Mouse (Mus musculus) megakaryocyte-erythroid progenitor cell, adult 5-6 weeks (primary cell): ENCODE results near the gene Cldn9. TPM values are rescaled to one million over a fixed set of nuclear protein-coding genes. Genes with fewer than 3 reads are reported as not detected.

Experiments used
- ATAC-seq: replicated peaks from 2 replicates; pipeline ENCODE4 v1.8.0; 2016; ENCODE audit warnings: mild to moderate bottlenecking, inconsistent platforms; ENCODE audit not compliant: severe bottlenecking, poor library complexity, low FRiP score, low TSS enrichment
- total RNA-seq, 2 experiments: library from RNA; stranded (forward) in 1 of 2; stranded (reverse) in 1 of 2; fragments of 200-1000, 215-1000 nt in 1 of 2; fragments of >200 nt in 1 of 2; fragmentation: Nextera tagmentation in 1 of 2; gene quantifications; 2 replicates each; pipeline ENCODE4 v1.2.3; 2014 to 2017

Cldn9 gene
- total RNA-seq, 2 experiments from 2014 or later, result not detected

DNA sequence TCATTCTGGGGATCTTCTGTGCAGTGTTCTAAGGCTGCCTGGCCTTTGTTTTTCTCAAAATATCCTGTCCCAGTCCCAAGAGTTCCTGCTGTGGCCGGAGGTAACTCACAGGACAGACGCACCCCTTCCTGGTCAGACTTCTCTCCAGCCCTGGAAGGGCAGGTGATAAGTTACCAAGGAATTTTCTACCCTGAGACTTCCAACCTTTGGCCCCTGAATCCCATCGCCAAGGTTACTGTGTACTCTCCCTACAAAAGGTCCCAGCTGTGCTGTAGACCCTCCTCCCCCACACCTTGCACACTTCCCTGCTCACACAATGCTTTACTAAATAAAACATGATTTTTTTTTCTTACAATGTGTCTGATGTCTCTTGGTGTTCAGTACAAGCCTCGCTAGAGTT lies 1.7 kb downstream of the Cldn9 start:
- ATAC-seq, result no peak

DNA sequence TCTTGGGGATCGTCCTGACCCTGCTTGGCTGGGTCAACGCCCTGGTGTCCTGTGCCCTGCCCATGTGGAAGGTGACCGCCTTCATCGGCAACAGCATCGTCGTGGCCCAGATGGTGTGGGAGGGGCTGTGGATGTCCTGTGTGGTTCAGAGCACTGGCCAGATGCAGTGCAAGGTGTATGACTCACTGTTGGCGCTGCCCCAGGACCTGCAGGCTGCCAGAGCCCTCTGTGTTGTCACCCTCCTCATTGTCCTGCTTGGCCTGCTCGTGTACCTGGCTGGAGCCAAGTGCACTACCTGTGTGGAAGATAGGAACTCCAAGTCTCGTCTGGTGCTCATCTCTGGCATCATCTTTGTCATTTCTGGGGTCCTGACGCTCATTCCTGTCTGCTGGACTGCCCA lies 2.7 kb downstream of the Cldn9 start:
- ATAC-seq, result no peak

GRCm38 (mm10) chr17:23680336-23680735 lies 3.5 kb downstream of the Cldn9 start:
- no peak for ATAC-seq

DNA sequence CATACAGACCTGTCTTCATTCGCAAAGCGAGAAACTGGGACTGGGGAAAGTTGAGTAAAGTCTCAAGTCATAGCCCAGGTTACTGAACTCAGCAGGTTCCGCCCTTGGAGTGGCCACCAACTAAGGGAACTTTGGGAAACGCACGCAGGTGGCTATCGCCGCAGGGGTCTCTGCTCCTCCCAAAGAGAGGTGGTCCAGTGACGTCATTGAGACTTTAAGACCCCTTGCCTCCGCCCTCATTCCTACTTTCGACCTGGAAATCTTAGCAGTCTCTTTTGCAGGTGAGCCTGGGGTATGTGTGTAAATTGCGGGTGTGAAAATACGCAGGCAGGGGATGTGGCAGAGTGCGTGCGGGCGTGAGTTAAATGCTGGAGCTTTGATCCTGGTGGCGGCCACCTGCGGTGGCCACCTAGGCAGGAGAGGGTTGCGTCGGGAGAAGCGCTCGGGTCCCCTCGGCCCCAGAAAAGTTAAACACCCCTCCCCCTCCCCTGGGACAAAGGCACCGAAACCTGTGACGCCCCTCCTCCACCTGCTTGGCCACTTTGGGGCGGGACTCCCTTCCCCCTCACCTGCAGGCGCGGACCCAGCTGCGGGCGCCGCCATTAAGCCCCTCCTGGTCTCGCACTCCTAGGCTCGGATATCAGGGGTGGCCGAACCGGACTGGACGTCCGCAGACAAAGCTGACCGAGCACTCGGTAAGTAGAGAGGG lies 4.5 kb downstream of the Cldn9 start, which contains the start of gene Cldn6:
Gene Cldn6, plus strand, starts transcription at position 123 of the 709 bp plus-strand sequence.
- no peak for ATAC-seq

GRCm38 (mm10) chr17:23677236-23677679 lies 6.6 kb downstream of the Cldn9 start, which contains the start of gene Tnfrsf12a:
Gene Tnfrsf12a (minus strand): TSS chr17:23677468.
- peak; percentile 64 for ATAC-seq

GRCm38 (mm10) chr17:23676473-23677031 lies 7.3 kb downstream of the Cldn9 start:
- ATAC-seq, result no peak

DNA sequence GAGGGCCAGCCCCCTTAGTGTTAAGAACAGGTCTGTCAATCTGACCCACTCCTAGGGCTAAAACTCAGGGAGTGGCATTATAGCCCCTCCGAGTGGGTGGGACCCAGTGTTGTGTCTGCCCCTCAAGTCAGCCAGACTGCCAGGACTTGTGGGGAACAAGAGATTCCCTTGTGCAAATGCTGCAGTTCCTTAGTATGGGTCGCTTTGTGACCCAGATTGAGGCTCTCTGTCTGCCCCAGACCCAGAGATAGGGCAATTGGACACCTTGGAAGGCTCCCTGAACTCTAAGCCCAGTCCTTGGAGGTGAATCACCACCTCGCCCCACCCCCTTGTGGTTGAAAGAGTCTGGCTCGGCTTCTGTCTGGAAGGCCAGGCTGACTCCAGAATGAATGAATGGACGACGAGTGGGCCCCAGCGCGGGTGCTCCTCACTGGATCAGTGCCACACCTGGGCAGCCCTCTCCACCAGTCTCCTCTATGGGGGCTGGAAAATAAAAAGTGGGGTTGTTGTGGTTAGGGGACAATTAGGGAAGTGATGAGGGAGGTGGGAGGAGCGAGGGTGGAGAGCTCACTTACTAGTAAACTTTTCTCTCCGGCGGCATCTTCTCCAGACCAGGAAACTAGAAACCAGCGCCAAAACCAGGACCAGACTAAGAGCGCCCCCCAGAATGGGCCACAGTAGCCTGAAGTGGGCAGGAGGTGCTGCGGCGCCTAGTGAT lies 8.1 kb downstream of the Cldn9 start:
- 0 out of 2 replicates have a peak, but pooled peaks have one; percentile 3 for ATAC-seq

- ATAC-seq, result no peak
Observed at GRCm38 (mm10) chr17:23675127-23675526, 8.7 kb downstream of the Cldn9 start.

DNA sequence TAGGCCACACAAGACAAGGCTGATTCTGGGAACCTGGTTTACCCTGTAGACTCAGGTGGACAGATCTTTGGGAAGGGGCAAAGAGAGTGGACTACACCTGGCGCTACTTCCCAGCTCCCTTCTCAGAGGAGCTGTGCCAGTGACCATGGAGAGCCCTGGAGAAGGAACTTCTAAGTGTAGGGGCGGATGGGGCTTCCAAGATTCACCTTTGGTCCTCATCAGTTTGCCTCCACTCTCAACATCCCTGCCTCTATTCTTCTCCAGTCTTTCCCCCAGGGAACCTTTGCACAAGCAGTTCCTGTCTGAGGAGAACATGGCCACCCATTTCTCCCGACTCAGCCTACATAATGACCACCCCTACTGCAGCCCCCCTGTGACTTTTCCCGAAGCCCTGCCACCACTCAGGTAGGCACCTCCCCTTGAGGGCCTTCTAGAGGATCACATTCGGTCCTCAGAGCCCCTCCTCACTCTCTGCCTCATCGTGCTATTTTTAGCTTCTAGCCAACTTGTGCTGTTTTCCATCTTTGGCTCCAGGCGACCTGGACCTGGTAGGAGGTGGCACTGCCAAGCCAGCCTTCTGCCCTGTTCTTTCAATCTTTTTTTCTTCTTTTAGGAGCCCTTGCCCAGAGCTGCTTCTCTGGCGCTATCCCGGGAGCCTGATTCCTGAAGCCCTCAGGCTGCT lies 9.4 kb downstream of the Cldn9 start:
- ATAC-seq, result no peak

- ATAC-seq, result peak; percentile 90
Observed at GRCm38 (mm10) chr17:23673424-23674073, 10.3 kb downstream of the Cldn9 start, which contains the start of the genes Hcfc1r1 and Thoc6. Gene Hcfc1r1 (plus strand): TSS chr17:23673596. Gene Thoc6 (minus strand): TSS chr17:23673882.

DNA sequence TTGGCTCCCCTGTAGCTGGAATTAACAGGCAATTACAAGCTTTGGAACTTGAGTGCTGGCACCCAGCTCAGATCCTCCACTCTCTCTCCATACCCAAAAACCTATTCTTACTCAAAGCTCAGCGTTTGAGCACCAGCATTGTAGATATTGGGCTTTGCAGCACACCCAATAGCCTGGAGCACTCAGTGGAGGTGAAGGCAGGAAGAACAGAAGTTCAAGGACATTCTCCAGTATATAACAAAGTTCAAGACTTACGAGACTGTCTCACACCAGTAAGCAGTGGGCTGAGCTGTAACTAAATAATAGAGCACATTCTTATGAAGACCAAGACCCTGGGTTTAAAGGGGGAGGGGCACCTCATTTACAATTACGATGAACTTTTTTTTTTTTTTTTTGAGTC lies 11.1 kb downstream of the Cldn9 start:
- no peak for ATAC-seq

GRCm38 (mm10) chr17:23671519-23671918 lies 12.3 kb downstream of the Cldn9 start:
- ATAC-seq, result no peak

GRCm38 (mm10) chr17:23670516-23671074 lies 13.2 kb downstream of the Cldn9 start:
- no peak for ATAC-seq

GRCm38 (mm10) chr17:23665511-23665910 lies 18.3 kb downstream of the Cldn9 start:
- no peak for ATAC-seq

- ATAC-seq, result 0 out of 2 replicates have a peak, but pooled peaks have one; percentile 20
Observed at GRCm38 (mm10) chr17:23664556-23665021, 19.2 kb downstream of the Cldn9 start.

DNA sequence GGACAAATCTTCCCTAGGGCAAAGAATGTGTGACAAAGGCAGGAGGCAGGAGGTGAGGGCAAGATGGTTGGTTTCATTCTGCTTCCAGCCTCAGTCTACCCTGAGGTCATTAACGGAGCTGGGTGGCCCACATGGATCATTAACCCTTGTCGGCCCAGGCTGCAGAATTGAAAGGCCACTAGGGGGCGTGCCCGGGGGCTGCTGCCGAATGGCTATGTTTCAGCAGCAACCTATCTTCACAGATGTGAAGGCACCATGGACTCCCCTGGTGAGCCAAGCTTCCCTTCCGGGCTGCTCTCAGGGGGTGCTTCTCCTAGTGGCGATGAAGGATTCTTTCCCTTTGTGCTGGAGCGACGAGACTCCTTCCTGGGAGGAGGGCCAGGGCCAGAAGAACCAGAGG lies 22.3 kb downstream of the Cldn9 start:
- peak; percentile 38; the same call in 1 of the 2 replicates for ATAC-seq

- ATAC-seq, result no peak
Observed at GRCm38 (mm10) chr17:23660876-23661200, 23.0 kb downstream of the Cldn9 start.

- 0 out of 2 replicates have a peak, but pooled peaks have one; percentile 35 for ATAC-seq
Observed at GRCm38 (mm10) chr17:23660117-23660875, 23.5 kb downstream of the Cldn9 start, which contains the start of gene Bicdl2. Gene Bicdl2 (plus strand): TSS chr17:23660506.
